Mouse (Mus musculus) T-cell, adult 2 months (primary cell): ENCODE measurements around the gene Rftn1.
A peak's percentile ranks its signal among the peaks of the same experiment; 100 is the strongest.

ENCODE experiments used
- DNase-seq: peaks from one replicate; pipeline ENCODE4 v3.0.0; 2022; ENCODE audit warnings: low spot score

The Rftn1 gene

DNA sequence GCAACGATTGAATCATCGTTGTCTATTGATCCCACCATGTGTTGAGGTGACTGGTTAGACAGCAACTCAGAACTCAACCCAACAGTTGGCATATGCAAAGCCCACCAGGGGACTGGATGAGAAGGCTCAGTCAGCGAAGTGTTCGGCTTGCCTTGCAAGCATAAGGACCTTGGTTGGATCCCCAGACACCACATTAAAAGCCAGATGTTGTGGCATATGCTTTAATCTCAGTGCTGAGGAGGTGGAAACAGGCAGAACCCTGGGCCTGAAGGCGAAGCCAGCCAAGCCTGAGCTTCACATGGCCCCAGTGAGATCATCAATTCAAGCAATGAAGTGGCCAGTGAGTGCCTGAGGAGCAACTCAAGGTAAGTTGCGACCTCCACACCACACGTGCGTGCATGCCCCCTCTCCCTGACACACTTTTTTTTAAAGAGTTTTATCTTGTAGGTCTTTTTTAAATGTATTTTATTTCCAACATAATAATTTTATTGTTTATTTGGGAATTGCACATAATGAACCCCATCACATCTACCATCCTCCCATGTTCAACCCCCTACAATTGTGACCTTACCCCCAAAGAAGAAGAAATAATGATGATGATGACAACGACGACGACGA lies 11.5 kb upstream of the Rftn1 start:
- no peak for DNase-seq

DNA sequence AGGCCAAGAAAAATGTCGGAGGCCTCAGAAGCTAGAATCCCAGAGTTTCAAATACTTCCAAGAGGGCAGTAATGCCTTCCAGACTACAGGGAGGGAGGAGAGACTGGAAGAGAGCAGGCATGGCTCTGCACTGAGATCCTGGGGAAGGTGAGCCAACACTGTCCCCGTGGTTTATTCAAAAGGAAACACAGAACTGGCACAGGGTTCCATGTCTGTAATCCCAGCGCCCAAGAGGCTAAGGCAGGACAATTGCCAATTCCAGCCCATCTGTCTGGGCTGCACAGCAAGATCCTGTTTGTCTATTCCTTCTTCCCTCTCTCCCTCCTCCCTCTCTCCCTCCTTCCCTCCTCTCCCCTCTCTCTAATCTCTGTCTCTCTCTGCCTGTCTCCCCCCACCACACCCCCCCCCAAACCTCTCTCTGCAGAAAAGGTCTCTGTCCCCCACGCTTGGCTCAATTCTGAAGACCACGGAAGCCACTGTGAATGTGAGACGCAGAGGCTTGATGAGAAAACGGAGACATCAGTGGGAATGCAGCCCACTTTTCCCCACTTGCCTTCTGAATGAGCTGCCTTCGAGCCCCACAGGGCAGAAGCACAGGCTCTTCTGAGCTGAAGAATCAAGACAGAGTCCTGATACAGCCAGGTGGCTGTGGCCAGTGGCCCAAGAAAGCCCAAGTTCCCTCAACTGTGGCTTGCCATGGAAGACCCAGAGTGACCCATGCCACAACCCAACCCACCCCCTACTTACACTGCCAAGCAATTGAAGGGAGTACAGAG lies 8.8 kb upstream of the Rftn1 start:
- DNase-seq: no peak

DNA sequence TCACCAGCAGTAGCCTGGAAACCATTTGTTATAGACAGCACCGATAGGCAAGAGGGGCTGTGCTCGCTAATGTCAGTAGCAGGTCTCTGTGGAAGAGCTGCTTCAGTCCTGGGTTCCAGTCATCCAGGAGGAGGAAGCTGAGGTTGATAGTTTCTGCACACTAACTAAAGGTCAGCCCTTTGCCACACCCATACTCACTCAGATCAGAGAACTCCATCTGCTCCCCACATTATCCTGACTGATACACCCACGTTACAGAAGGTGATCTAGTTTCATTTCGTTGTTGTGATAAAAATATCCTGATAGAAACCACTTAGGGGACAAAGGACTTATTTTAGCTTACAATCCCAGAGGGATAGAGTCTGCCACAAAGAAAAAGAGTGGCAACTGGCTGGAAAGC lies 7.1 kb upstream of the Rftn1 start:
- DNase-seq: no peak

DNA sequence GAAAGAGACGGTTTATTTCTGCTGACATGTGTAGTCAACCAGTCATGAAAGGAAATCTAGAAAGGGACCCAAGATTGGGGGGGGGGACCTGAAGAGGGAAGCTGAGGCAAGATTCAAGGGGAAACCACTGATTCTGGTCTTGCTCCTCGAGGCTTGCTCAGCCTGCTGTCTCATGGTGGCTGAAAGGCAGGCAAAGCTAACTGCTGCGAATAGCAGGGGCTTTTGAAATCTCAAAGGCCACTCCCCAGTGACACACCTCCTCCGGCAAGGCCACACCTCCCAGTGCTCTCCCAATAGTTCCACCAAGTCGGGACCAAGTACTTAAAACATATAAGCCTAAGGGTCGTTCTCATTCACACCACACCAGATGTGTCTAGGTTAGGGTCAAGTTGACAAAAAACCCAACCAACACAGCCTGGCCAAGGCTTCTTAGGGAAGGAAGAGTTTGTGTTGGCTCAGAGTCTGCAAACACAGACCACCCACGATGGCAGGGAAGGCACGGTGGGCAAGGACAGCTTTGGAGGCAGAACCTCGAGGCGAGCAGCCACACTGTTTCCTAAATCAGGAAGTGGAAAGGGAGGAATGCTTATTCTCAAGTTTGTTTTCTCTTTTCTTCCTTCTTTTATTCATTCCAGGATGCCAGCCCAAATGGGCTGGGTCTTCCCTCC lies 5.7 kb upstream of the Rftn1 start:
- no peak for DNase-seq

DNA sequence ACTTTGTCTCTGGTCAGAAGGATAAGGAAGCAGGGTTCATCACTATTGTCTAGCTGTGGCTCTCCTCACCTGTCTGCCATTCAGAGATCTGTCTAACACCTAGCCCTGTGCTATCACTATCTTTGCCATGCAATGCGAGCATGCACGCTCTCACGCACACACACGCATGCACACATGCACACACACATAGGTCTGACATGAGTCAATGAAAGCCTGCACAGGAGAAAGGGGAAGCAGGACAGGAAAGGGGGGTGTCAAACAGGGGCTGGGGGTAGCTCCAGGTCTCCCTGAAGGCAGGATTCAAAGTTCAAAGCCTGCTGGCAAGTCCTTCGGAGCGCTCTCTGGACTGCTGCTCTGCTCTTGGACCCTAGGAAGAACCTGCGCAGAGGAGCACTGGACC lies 4.9 kb upstream of the Rftn1 start:
- no peak for DNase-seq

DNA sequence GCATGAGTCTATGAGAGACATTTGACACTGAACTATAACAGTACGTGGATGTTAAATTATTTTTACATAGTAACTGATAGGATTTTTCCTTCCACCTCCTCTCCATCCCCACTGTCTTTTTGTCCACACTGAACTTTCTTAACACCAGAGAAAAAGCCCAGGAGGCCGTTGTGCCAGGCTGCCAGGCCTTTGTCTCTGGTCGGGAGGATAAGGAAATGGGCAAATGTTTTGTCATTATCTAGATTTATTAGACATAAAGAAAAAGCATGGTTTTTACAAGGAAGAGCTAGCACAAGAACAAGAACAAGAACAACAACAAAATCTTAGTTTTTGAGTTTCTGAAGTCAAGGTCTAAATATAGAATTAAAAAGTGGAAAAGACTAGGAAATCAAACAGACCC lies 4.1 kb upstream of the Rftn1 start:
- no peak for DNase-seq

DNA sequence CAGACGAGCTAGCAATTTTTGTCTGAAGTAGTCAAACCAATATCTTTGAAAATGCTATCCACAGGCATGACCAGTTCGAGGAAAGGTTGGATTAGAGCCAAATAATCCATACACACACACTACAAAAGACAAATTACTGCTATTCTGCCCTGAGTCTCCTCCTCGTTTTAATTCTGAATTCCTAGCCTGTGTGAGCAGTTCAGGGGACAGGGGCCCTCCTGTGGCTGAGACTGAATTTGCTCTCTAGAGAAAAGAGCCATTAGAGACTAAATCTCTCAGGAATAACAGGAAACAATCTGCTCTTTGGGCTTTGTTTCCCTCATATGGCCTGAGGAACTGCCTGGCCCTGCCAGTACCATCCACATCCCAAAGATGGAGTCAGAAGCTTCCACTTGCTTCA lies 3.2 kb upstream of the Rftn1 start:
- DNase-seq: no peak

DNA sequence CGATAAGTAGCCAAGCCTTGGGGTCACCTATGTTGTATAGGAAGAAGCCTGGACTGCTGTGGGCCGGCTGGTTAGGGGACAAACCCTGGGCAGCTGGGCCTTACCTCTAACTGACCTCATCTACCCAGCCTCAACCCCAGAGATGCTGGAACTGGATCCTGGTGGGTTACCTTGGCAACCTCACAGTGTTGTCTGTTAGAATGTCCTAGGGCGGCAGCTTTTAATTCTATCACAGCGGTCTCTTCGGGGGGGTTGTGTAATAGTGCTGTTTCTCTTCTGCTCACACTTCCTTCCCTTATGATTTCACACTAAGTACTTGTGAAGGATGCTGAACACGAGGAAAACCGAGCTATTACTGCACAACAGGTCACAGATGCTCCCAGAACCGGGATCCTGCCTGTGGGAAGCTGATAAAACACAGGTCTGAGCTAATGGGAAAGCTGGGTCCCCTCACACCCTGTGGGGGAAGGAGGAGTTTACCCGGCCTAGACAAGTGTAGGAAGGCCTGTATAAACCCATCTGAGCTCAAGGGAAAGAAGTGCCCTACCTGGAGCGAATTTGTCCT lies 2.0 kb upstream of the Rftn1 start:
- DNase-seq: no peak

DNA sequence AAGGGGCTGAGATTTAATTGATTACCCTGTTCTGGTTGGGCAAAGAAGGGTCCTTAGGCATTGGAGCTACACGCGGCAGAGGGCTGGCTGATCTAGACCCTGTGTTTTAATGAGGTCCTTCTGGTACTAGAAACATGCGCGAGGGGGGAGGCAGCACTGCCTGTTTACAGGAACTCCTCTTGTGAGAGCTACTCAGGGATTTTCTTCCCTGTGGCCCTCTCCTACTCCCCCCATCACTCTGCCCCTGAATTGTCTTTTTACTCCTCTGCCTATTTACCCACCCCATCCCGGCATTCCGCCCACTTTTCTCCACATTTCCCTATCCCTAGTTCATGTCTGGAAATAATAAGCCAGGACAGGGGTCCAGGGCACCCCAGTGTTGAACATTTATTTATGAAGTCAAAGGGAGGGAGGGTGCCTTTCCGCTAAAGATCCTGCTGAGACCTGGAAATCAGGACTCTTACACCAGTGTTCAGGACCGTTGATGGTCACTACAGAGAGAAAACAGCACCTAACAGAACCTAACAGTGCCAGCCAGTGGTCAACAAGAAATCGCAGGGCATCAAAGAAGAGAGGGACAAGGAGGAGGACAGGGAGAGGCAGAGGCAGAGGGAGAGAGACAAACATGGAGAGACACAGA lies 964 bp upstream of the Rftn1 start:
- no peak for DNase-seq

DNA sequence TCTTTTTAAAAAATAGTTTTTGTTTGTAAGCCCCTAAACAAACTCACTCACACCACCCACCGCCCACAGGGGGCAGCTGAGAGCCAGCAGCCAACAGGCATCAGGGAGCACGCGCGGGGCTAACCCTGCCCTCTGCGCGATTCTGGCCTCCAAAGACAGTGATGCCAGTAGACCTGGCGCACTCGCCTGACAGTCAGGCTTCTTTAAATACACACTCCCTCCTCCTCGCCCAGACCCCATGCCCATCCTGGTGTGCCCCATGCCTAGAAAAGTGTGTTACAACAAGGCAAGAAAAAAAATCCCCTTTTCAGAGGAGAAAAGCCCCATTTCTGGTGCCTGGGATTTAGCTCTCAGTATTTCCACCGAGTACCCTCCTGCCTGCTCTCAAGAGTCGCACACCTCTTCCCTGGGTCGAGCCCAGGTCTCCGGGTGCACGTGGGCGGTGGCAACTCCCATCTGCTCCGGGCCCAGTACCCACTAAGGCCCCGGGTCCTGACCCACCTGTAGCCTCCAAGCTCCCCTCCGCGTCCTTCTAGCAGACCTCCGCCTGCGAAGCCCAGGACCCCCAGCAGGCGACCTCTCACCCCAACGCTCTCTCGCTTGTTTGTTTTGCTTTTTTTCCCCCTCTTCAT lies 977 bp downstream of the Rftn1 start:
- peak; percentile 79 for DNase-seq

DNA sequence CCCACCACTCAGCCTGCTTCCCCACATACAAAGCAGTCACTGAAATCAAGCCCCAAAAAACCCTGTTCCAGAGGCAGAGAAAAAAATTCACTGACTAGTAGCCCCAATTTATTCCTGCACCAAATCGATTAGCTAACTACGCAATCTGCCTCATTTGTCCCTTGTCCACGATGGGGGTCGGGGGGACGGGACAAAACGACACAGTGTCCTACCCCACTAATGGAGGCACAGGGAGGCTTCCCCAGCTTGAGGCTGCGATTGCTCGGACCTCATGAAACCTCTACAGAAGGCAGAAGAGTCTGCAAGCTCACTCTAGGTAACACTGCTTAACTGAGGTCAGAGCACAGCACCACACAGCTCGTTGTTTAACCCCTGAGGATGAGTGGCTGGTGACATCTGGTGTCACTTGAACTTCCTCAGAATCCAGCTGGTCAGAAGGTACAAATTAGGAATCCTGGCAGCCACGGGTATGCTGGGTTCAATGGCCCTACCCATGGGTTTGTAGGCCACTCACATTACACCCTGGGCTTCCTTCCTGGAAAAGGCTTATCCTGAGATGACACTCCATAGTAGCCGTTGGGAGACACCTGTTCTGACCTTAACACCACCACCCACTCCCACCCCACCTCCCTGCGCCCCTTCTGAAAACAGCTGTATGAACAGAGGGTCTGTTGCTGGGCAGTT lies 1.7 kb downstream of the Rftn1 start:
- no peak for DNase-seq

DNA sequence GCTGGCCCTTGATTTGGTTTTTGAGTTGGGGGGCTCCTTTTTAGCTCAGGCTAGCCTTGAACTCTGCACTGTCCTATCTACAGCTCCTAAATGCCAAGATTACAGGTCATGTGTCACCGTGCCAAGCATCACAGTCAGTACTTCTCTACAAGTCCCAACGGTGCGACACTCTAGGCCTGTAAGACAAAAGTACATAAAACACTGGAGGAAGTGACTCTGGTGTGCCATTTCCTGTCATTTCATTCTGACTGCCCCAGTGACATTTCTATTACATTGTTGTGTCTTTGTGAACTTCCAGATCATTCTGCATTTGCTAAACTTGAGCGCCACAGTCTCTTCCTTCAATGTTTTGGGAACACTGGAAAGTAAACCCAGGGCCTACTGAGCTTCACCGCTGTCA lies 4.9 kb downstream of the Rftn1 start:
- DNase-seq: peak; percentile 48

DNA sequence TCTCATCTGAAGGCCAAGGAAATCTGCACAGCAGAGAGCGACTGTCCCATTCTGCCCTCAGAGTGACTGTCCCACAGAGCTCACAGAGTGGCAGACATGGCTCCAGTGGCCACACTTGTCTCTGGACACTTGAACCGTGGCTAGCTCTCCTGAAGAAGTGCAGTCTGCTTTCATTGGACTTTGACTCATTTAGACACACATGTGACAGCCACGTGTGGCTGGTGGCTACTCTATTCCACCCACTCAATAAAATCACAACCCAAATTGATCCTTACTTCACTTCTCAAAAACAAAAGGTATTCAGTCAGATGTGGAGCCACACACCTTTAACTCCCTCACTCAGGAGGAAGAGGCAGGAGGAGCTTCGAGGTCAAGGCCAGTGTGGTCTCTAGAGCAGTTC lies 5.4 kb downstream of the Rftn1 start:
- DNase-seq: no peak

DNA sequence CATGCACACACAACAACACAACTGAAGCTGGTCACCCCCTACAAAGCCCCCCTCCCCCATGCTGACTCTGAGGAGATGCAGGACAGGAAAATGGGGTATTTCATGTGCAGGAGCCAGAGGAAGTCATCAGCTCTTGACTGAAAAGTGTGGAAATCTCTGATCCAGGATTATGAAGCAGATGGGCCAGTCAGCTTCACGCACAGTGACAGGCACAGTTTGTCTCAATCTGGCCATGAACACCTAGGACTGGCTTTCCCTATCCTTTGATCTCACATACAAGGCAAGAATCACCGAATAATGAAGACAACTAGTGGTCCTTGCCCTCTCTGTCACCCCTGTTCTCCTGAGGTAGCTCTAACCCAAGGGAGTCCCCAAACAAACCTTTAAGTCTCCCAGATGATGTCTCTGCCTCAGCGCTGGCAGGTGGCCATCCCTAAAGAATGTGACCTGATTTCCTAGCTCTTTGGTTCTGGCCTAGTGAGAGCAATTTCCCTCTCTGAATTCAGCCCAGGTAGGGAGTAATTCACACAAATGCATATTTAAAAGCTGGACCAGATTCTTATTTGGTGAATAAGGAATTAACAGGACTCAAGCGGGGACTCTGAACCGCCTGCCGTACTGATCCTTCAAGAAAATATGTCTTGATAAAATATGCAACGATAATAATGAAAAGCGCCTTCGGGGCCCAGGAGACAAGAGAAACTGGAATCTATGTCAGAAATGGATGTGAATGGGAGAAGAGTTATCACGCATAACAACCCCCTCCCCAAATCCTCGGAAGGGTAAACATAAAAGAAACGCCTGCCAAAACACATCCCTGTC lies 6.0 kb downstream of the Rftn1 start:
- DNase-seq: no peak

DNA sequence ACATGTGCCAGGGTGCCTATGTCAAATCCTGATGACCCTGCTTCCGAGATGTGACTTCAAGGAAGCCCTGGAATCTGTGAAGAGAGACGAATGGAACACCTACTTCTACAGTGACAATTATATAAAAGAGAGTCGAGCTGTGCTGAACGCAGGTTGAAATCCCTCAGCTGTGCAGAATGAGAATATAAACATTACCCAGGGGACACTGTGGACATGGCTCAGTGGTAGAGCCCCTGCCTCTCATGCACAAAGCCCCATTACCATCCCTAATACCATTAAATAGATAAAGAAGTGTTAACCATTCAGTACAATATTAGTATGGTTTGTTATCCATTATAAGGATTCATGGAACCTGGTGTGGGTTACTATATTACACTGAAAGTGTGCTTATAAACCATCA lies 7.2 kb downstream of the Rftn1 start:
- no peak for DNase-seq

DNA sequence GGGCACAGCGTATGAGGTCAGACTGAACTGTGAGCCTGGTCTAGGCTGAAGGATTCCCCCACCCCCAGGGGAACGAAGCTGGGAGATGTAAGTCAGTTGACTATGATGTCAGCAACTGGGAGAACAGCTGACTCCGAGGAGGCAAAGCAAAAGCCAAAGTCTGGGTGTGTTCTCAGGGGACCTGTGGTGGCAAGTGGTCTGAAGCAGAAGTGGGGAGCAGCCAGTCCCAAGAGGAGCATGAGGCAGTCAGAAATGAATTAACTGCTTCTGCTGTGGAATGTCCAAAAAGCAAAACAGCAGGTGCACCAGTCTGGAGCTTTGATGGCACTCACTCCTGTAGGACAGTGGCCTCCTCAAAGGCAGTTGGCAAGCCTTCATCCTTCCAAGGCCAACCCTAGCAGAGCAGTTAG lies 7.9 kb downstream of the Rftn1 start:
- peak; percentile 38 for DNase-seq

DNA sequence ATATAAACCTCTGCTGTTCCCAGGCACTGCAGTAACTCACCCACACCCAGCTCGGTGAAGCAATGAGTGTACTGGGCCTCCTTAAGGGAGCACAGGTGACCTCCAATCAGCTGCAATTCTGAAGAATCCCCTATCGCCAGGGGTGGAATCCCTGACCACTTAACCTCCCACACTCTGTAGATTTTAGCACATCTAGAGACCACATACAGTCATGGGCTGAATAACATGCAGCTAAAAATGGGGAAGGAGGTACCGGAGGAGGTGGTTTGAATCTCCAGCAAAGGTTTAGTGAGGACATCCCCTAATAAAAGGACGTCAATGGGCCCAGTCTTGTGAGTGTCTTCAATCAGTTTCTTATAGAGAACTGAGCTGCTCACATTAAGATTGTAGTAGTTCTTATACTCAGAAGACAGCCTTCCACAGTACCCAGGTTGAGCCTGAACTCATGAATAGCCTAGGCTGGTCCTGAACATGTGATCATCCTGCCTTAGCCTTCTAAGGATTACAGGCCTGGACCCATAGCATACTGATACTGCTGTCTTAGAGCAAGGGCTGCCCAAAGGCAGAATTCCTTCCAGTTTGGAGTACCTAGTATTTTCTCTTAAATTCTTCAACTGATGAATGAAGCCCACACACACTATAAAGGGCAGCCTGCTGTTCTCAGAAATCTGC lies 9.4 kb downstream of the Rftn1 start:
- no peak for DNase-seq

DNA sequence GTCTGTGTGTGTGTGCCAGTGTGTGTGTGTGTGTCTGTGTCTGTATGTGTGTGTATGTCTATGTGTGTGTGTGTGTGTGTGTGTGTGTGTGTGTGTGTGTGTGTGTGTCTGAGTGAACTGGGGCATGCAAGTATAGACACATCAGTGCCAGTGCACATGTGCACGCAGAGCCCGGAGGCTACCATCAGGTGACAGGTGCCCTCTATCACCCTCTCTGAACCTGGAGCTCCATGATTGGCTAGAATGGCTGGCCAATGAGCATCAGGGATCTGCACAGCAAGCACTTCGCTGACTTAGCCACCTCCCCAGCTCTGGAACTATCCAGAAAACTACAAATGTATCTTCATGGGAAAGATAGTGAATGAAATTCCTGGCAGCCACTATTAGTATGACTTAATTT lies 16.7 kb downstream of the Rftn1 start:
- DNase-seq: no peak

DNA sequence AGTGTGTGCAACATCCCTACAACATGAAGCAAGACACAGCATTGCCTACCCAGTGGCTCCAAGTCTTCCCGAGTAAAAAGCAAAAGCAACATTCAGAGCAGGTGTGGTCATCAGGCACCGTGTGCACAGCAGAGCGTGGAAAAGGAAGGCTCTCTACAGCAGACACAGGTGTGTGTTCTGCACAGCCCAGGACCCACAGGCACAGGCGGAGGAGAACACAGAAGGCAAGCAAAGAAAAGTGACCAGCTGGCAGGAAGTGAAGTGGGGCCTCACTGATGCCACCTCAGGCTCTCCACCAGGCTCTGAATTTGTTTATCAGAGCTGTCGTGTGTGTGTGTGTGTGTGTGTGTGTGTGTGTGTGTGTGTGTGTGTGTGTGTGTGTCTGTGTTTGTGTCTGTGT lies 17.1 kb downstream of the Rftn1 start:
- DNase-seq: peak; percentile 48

DNA sequence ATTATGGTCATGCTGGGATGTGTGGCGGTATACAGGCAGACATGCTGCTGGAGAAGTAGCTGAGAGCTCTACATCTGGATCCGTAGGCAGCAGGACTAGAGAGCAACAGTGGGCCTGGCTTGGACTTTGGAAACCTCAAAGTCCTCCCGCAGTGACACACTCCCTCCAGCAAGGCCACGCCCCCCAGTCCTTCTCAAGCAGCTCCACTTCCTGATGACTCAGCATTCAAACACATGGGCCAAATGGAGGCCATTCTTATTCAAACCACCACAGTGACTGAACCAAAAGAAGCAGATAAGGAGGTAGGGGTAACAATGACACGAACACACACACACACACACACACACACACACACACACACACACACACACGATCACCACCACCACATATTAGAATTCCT lies 17.7 kb downstream of the Rftn1 start:
- no peak for DNase-seq
